Mouse (Mus musculus) thymus, adult 2 months (tissue): ENCODE measurements around the gene Gm49711.

ENCODE experiments used
- CTCF ChIP-seq: fragments of 200-500 bp; IDR thresholded peaks from 2 replicates; pipeline ENCODE4 v1.5.1; 2012; ENCODE audit warnings: mild to moderate bottlenecking, control low read depth, low read length, moderate library complexity, borderline replicate concordance; ENCODE audit not compliant: control insufficient read depth, poor library complexity, insufficient read depth; ENCODE audit errors: extremely low read depth
- POLR2A ChIP-seq: fragments of 200-500 bp; IDR thresholded peaks from 2 replicates; pipeline ENCODE4 v1.6.1; 2012; ENCODE audit warnings: mild to moderate bottlenecking, low read length, control low read depth, moderate library complexity; ENCODE audit not compliant: control insufficient read depth, poor library complexity, insufficient read depth; ENCODE audit errors: extremely low read depth

GRCm38 (mm10) chr16:92070338-92070737 lies 12.2 kb downstream of the Gm49711 start:
- no peak for TF ChIP-seq CTCF
- TF ChIP-seq POLR2A = no peak
